26 mouse cellular contexts compared by ENCODE assay signal in the genomic region with DNA sequence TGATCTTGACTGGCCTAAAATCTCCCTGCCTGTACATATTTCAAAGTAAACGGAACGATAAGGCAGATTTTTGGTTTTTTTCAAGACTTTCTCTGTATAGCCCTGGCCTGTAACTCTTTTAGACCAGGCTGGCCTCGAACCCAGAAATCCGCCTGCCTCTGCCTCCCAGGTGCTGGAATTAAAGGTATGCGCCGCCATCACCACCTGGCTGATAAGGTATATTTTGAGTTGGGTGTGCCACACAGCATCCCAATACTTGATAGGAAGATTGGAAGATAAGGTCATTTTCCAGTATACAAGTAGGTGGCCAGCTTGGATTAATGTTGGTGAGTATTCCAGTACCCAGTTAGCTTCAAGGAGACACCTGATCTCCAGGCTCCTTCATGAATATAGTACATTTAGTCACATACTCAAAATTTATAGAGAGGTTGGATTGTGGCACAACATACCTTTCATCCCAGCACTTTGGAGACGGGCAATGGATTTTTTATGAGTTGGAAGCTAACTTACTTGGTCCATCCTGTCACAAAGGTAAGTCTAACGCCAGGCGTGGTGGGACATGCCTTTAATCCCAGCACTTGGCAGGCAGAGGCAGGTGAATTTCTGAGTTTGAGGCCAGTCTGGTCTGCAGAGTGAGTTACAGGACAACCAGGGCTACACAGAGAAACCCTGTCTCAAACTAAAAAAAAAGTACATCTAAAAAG. TPM values are rescaled to one million over a fixed set of nuclear protein-coding genes. Genes with fewer than 3 reads are reported as not detected.
DNase-seq lines count a peak whose midpoint lies in the region; ATAC-seq and TF ChIP-seq lines count a peak whose summit lies in the region.
"Had no signal": no experiment of that assay in that cellular context is flagged by ENCODE, and none has a peak within 500 bp of the region (broad histone marks: within the 10 kb centered on the region; RNA-seq: fewer than 3 reads in every experiment).

No protein-coding gene starts in this region.

- peak overlapping the region; percentile 38 for H3K27ac ChIP-seq in liver, embryonic 11.5 days (ENCODE audit: low read depth, low read length)
- H3K27ac ChIP-seq in MEL (ENCODE audit: control insufficient read depth, low read depth, low read length): no peak overlapping the region
- H3K27ac ChIP-seq in liver, embryonic 14.5 days: peak overlapping the region; percentile 57
- H3K27ac ChIP-seq: gastrocnemius, adult 2 months; heart, embryonic 13.5 days; hindbrain, embryonic 13.5 days; kidney, postnatal 0 days; limb, embryonic 12.5 days; neural tube, embryonic 15.5 days; stomach, postnatal 0 days had no signal

- no peak for ATAC-seq in liver, embryonic 11.5 days (replicated peaks; ENCODE audit: low FRiP score)
- no peak for ATAC-seq in liver, embryonic 14.5 days (ENCODE audit: insufficient read depth)
- ATAC-seq: activated CD4-positive, CD25-positive, alpha-beta regulatory T cell, adult 4 months had no signal

- no peaks in the 10 kb centered on the region for H3K9me3 ChIP-seq in liver, embryonic 11.5 days (ENCODE audit: control insufficient read depth, low read length)
- H3K9me3 ChIP-seq in MEL (replicated peaks; ENCODE audit: insufficient read depth, low read length): no peaks in the 10 kb centered on the region
- no peaks in the 10 kb centered on the region for H3K9me3 ChIP-seq in liver, embryonic 14.5 days (ENCODE audit: control insufficient read depth, low read length)
- H3K9me3 ChIP-seq: G1E; heart, embryonic 13.5 days; hindbrain, embryonic 13.5 days; limb, embryonic 12.5 days; neural tube, embryonic 15.5 days had no signal

- DNase-seq in liver, embryonic 11.5 days (ENCODE audit: low spot score): no peak
- DNase-seq in liver (no peak), MEL (ENCODE audit: low read depth, low spot score) (peak; percentile 57)
- no peak for DNase-seq in liver, embryonic 14.5 days (ENCODE audit: low read depth in 3 of 3, low spot score in 3 of 3)
- no peak for DNase-seq in urinary bladder, adult 2 months (ENCODE audit: low spot score)
- DNase-seq in thymus, postnatal 10 days (ENCODE audit: low spot score in 2 of 2): no peak
- no peak for DNase-seq in left cerebral cortex, postnatal 14 days (ENCODE audit: low spot score in 2 of 2)
- DNase-seq: adrenal gland, adult 8-10 months; cerebellum, adult 18-20 months; cerebellum, postnatal 14 days; gastrocnemius, adult 2 months; kidney, adult 11 months; layer of hippocampus, adult 9-11 months; lung, adult 2 months; lung, postnatal 14 days; thymus, adult 2 months had no signal

- no peak for TF ChIP-seq RAD21 in MEL (IDR thresholded peaks at IDR 0.05; ENCODE audit: low read depth, low read length)

- no peak overlapping the region for H3K4me3 ChIP-seq in liver, embryonic 11.5 days (ENCODE audit: low read depth, low read length)
- no peak overlapping the region for H3K4me3 ChIP-seq in MEL (ENCODE audit: control insufficient read depth in 1 of 2, insufficient read depth in 1 of 2, low read depth in 2 of 2, low read length in 2 of 2)
- H3K4me3 ChIP-seq in liver, embryonic 14.5 days (ENCODE audit: insufficient read depth in 1 of 2, low read depth in 2 of 2, low read length in 2 of 2): peak overlapping the region in 1 of 2 experiments; percentile 38; a peak in 2 of 4 replicates
- H3K4me3 ChIP-seq: gastrocnemius, adult 2 months; heart, embryonic 13.5 days; hindbrain, embryonic 13.5 days; limb, embryonic 12.5 days; neural tube, embryonic 15.5 days had no signal

- 76% methylated on average over 9 of the region's 9 CpGs for WGBS in liver, embryonic 11.5 days
- 64% methylated on average over 9 of the region's 9 CpGs for WGBS in liver, embryonic 14.5 days (ENCODE audit: insufficient replicate concordance)

- H3K4me2 ChIP-seq in liver, embryonic 11.5 days: 0 out of 2 replicates have a peak overlapping the region, but pooled peaks have one; percentile 14
- H3K4me2 ChIP-seq in liver, embryonic 14.5 days (ENCODE audit: low read depth): peak overlapping the region; percentile 44
- H3K4me2 ChIP-seq: heart, embryonic 13.5 days; hindbrain, embryonic 13.5 days; limb, embryonic 12.5 days; midbrain, embryonic 11.5 days; neural tube, embryonic 15.5 days had no signal

- no peak for TF ChIP-seq CTCF in MEL (IDR thresholded peaks at IDR 0.05 in 2 of 3, conservative IDR thresholded peaks at IDR 0.05 in 1 of 3; ENCODE audit: control insufficient read depth in 1 of 3, insufficient read depth in 1 of 3, low read depth in 2 of 3, low read length in 3 of 3, poor library complexity in 1 of 3, severe bottlenecking in 1 of 3)
- TF ChIP-seq CTCF in liver, embryonic 14.5 days (IDR thresholded peaks at IDR 0.05; ENCODE audit: low read depth): no peak

- TF ChIP-seq EP300 in MEL (IDR thresholded peaks at IDR 0.05; ENCODE audit: low read depth in 1 of 2, low read length in 2 of 2): no peak
- peak; percentile 13; the same call in 1 of the 2 replicates for TF ChIP-seq EP300 in liver, embryonic 14.5 days (IDR thresholded peaks at IDR 0.05; ENCODE audit: low read depth)

- TF ChIP-seq POLR2A in MEL (IDR thresholded peaks at IDR 0.05; ENCODE audit: control insufficient read depth in 1 of 2, insufficient read depth in 1 of 2, low read depth in 1 of 2, low read length in 2 of 2, poor library complexity in 1 of 2): peak in 1 of 2 experiments; percentile 69; a peak in 1 of 4 replicates

- no peaks in the 10 kb centered on the region for H3K27me3 ChIP-seq in liver, embryonic 11.5 days (replicated peaks; ENCODE audit: control insufficient read depth, insufficient read depth, low read length)
- H3K27me3 ChIP-seq in MEL (ENCODE audit: control insufficient read depth in 1 of 2, insufficient read depth in 2 of 2, low read length in 2 of 2): no peaks in the 10 kb centered on the region
- H3K27me3 ChIP-seq in liver, embryonic 14.5 days (ENCODE audit: control insufficient read depth, insufficient read depth, low read length): no peaks in the 10 kb centered on the region
- H3K27me3 ChIP-seq: heart, embryonic 13.5 days; hindbrain, embryonic 13.5 days; limb, embryonic 12.5 days; neural tube, embryonic 15.5 days had no signal

- peaks cover 40% of the 10 kb centered on the region for H3K4me1 ChIP-seq in liver, embryonic 11.5 days (replicated peaks; ENCODE audit: control insufficient read depth, insufficient read depth, low read length)
- peaks cover 0 to 7% of the 10 kb centered on the region in 2 experiments; a peak in 3 of 4 replicates for H3K4me1 ChIP-seq in MEL (ENCODE audit: control insufficient read depth in 1 of 2, insufficient read depth in 2 of 2, low read length in 2 of 2)
- peaks cover 23 to 37% of the 10 kb centered on the region in 2 experiments for H3K4me1 ChIP-seq in liver, embryonic 14.5 days (replicated peaks; ENCODE audit: control insufficient read depth in 2 of 2, insufficient read depth in 2 of 2, low read length in 1 of 2)

- intact Hi-C loops in left cerebral cortex, postnatal 14 days (cut with DNase I): no loop called here

- peaks cover 63% of the 10 kb centered on the region for H3K36me3 ChIP-seq in liver, embryonic 11.5 days (ENCODE audit: control insufficient read depth, insufficient read depth, low read length)
- peaks cover 0 to 26% of the 10 kb centered on the region in 2 experiments for H3K36me3 ChIP-seq in MEL (ENCODE audit: control insufficient read depth in 1 of 2, insufficient read depth in 2 of 2, low read length in 2 of 2)
- H3K36me3 ChIP-seq in liver, embryonic 14.5 days (replicated peaks; ENCODE audit: control insufficient read depth, insufficient read depth, low read depth): peaks cover 91% of the 10 kb centered on the region

- peaks cover 39% of the 10 kb centered on the region for H3K79me2 ChIP-seq in MEL (ENCODE audit: control insufficient read depth, insufficient read depth, low read length, poor library complexity)

- no peak overlapping the region for H3K9ac ChIP-seq in liver, embryonic 11.5 days (ENCODE audit: low read depth, low read length)
- no peak overlapping the region for H3K9ac ChIP-seq in MEL (ENCODE audit: control insufficient read depth, low read depth, low read length, poor library complexity, severe bottlenecking)
- H3K9ac ChIP-seq in liver, embryonic 14.5 days (replicated peaks): no peak overlapping the region; the same call in 1 of the 2 replicates
- H3K9ac ChIP-seq: heart, embryonic 13.5 days; hindbrain, embryonic 13.5 days; limb, embryonic 12.5 days; neural tube, embryonic 15.5 days had no signal

RNA-seq across cellular contexts. Expression of gene Hnrnpa1, which starts 7.0 kb away (rescaled TPM):
- polyA plus RNA-seq in liver, embryonic 11.5 days (2014; fragmentation: Nextera tagmentation; extraction: Ambion mirVana): 917 and 938 TPM in 2 replicates
- total RNA-seq in MEL (2012; rRNA removed): 322 and 402 TPM in 2 replicates
- 100 to 1,000 TPM in 1 of 2 experiments, not detected in 1; 900 TPM for polyA plus RNA-seq in MEL (2012; ENCODE audit: insufficient read depth in 1 of 2, insufficient read length in 2 of 2, low read depth in 1 of 2, low replicate concordance in 2 of 2, missing spikeins in 1 of 2)
- 329 and 510 TPM in 2 replicates for polyA plus RNA-seq in liver, embryonic 14.5 days (2012; rRNA removed)
- polyA plus RNA-seq in liver, embryonic 14.5 days (2014; fragmentation: Nextera tagmentation; extraction: Ambion mirVana): 240 and 270 TPM in 2 replicates
- polyA plus RNA-seq in urinary bladder, adult 2 months (2012; rRNA removed): 323 and 341 TPM in 2 replicates
- 100 to 1,000 TPM; 236 to 247 TPM for total RNA-seq in left cerebral cortex, postnatal 14 days (2021)

RNA-seq across cellular contexts. Expression of gene Cbx5, which starts 7.6 kb away (rescaled TPM):
- polyA plus RNA-seq in liver, embryonic 11.5 days (2014; fragmentation: Nextera tagmentation; extraction: Ambion mirVana): 116 and 126 TPM in 2 replicates
- 39.8 and 40.5 TPM in 2 replicates for total RNA-seq in MEL (2012; rRNA removed)
- 10 to 100 TPM; 42.4 to 67.1 TPM for polyA plus RNA-seq in MEL (2012; ENCODE audit: insufficient read depth in 1 of 2, insufficient read length in 2 of 2, low read depth in 1 of 2, low replicate concordance in 2 of 2, missing spikeins in 1 of 2)
- 27.8 and 32.4 TPM in 2 replicates for polyA plus RNA-seq in liver, embryonic 14.5 days (2012; rRNA removed)
- polyA plus RNA-seq in liver, embryonic 14.5 days (2014; fragmentation: Nextera tagmentation; extraction: Ambion mirVana): 54.4 and 57.1 TPM in 2 replicates
- 23.9 and 24.4 TPM in 2 replicates for polyA plus RNA-seq in urinary bladder, adult 2 months (2012; rRNA removed)
- total RNA-seq in left cerebral cortex, postnatal 14 days (2021): 100 to 1,000 TPM; 152 to 162 TPM

RNA-seq across cellular contexts. Expression of gene Nfe2, which starts 11.0 kb away (rescaled TPM):
- polyA plus RNA-seq in liver, embryonic 11.5 days (2014; fragmentation: Nextera tagmentation; extraction: Ambion mirVana): 94.1 and 108 TPM in 2 replicates
- 63.9 and 74.6 TPM in 2 replicates for total RNA-seq in MEL (2012; rRNA removed)
- 100 to 1,000 TPM in 1 of 2 experiments, not detected in 1; 103 TPM for polyA plus RNA-seq in MEL (2012; ENCODE audit: insufficient read depth in 1 of 2, insufficient read length in 2 of 2, low read depth in 1 of 2, low replicate concordance in 2 of 2, missing spikeins in 1 of 2)
- polyA plus RNA-seq in liver, embryonic 14.5 days (2012; rRNA removed): 178 and 222 TPM in 2 replicates
- polyA plus RNA-seq in liver, embryonic 14.5 days (2014; fragmentation: Nextera tagmentation; extraction: Ambion mirVana): 175 and 184 TPM in 2 replicates
- 0.28 and 0.34 TPM in 2 replicates for polyA plus RNA-seq in urinary bladder, adult 2 months (2012; rRNA removed)
- not detected for total RNA-seq in left cerebral cortex, postnatal 14 days (2021)
- total RNA-seq: gastrocnemius, adult 2 months had no signal
- polyA plus RNA-seq: frontal cortex, adult 2 months had no signal

RNA-seq across cellular contexts. Expression of gene Copz1, which starts 25.3 kb away (rescaled TPM):
- polyA plus RNA-seq in liver, embryonic 11.5 days (2014; fragmentation: Nextera tagmentation; extraction: Ambion mirVana): 298 and 328 TPM in 2 replicates
- 46.7 and 48.0 TPM in 2 replicates for total RNA-seq in MEL (2012; rRNA removed)
- 100 to 1,000 TPM; 117 to 822 TPM for polyA plus RNA-seq in MEL (2012; ENCODE audit: insufficient read depth in 1 of 2, insufficient read length in 2 of 2, low read depth in 1 of 2, low replicate concordance in 2 of 2, missing spikeins in 1 of 2)
- 118 and 133 TPM in 2 replicates for polyA plus RNA-seq in liver, embryonic 14.5 days (2012; rRNA removed)
- polyA plus RNA-seq in liver, embryonic 14.5 days (2014; fragmentation: Nextera tagmentation; extraction: Ambion mirVana): 205 and 219 TPM in 2 replicates
- polyA plus RNA-seq in urinary bladder, adult 2 months (2012; rRNA removed): 125 and 135 TPM in 2 replicates
- 100 to 1,000 TPM; 107 to 114 TPM for total RNA-seq in left cerebral cortex, postnatal 14 days (2021)

Comparison
In these comparisons a context has a peak if more than half of its experiments do, and no peak if none do; other contexts are left out.
1. RNA of gene Nfe2, which starts 11.0 kb away (polyA plus RNA-seq): 175 to 222 TPM in liver, embryonic 14.5 days, 103 TPM in MEL and 94.1 to 108 TPM in liver, embryonic 11.5 days; 0.28 to 0.34 TPM in urinary bladder, adult 2 months; every median in the first group is over 10 times any median in the second.